Mouse (Mus musculus): ENCODE results near the gene Polm.

The Polm gene

GRCm38 (mm10) chr11:5837251-5838246, at the start of gene Polm:
TSS of gene Polm (minus strand) at chr11:5838016.
- DNase-seq (ENCODE audit: low spot score in 2 of 2) = peak; percentile 91 to 94

DNA sequence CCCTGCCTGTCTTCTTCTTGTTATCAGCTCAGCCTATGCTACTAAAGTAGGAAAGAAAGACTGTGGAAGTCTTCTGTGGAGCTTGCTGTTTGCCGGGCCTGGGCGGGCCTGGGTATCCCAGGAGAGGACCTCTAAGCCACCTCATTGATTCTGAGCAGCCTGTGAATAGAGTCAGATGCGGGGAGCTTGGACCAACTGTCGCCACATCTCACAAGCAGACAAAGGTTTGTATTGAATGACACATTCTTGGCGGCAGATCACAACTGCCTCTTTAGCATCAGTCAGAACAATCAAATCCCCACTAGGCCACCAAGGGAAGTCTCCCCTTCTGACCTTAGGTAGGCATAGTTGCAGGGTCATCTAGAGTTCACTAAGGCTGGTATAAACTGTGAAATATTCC, 49.4 kb upstream of the Polm start:
- DNase-seq (ENCODE audit: low spot score in 2 of 2) = no peak

- DNase-seq (ENCODE audit: low spot score in 2 of 2) = peak; percentile 50 to 64
These were observed 48.4 kb upstream of the Polm start for GRCm38 (mm10) chr11:5886187-5886586.

- DNase-seq (ENCODE audit: low spot score in 2 of 2) = no peak
These were observed 44.7 kb upstream of the Polm start for GRCm38 (mm10) chr11:5882518-5882917.

- peak in 1 of 2 experiments; percentile 35 for DNase-seq (ENCODE audit: low spot score in 2 of 2)
These were observed 42.1 kb upstream of the Polm start for GRCm38 (mm10) chr11:5879905-5880304.

GRCm38 (mm10) chr11:5878661-5879060, 40.8 kb upstream of the Polm start:
- DNase-seq (ENCODE audit: low spot score in 2 of 2) = no peak

DNA sequence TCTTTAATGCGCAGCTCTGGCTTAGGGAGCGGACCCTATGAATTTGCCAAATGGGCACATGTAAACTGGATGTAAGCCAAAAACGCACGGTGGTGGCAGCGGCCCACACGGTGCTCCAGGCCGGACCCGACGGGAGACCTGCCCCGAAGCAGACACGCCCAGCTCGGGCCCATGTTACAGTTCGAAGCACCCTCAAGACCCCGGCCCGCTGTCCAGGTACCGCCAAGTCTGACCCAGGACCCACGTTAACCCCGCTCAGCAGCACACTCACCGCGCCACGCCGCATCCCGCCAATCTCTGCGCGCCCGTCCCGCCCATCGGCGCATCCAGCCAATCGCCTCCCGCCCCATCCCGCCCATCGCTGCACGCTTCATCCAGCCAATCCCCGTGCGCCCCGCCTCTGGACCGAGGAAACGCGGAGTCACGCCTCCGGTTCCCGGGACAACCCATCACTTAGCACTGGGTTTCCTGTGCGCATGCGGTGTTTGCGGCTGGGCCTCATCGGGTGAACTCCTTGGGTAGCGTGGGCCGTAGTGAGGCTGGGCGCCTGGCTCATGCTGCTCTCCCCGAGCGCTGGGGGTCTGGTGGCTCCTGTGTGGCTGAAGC, 40.2 kb upstream of the Polm start, which contains the start of gene Pold2:
Gene Pold2 (minus strand): TSS at position 372 of the 606 bp plus-strand sequence.
- peak; percentile 94 to 98 for DNase-seq (ENCODE audit: low spot score in 2 of 2)

DNA sequence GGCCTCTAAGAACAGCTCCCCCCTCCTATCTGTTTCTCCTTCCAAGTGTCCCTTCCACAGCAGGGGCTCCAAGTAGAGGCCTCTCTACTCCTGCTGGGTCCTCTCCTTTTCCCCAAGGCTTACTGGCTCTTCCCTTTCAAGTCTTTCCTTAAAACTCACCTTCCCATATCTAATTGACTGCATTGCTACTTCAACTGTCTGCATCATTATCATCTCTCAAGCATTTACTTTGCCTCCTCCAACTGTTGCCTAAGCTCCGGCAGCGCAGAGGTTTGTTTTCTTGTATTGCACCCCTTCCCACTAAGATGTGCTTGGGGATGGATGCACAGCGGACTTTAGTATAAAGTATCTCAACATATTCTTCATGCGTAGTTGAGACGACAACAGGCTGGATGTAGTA, 39.6 kb upstream of the Polm start:
- no peak for DNase-seq (ENCODE audit: low spot score in 2 of 2)

DNA sequence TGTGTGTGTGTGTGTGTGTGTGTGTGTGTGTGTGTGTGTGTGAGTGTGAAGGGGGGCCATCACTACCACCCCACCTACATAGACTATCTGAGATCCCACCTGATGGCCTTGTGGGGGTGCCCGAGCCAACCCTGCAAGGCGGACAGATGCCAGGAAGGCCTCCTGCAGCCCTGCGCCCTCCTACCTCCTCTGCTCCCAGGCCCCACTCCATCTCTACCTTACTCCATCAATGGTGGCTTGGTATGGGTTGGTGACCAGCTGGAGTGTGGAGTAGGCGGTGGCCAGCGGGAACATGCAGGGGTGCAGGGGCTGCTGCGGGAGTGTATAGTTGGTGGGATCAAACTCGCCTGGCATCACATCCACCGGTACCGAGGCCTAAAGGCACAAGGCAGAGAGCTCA, 35.4 kb upstream of the Polm start:
- DNase-seq (ENCODE audit: low spot score in 2 of 2) = no peak

DNA sequence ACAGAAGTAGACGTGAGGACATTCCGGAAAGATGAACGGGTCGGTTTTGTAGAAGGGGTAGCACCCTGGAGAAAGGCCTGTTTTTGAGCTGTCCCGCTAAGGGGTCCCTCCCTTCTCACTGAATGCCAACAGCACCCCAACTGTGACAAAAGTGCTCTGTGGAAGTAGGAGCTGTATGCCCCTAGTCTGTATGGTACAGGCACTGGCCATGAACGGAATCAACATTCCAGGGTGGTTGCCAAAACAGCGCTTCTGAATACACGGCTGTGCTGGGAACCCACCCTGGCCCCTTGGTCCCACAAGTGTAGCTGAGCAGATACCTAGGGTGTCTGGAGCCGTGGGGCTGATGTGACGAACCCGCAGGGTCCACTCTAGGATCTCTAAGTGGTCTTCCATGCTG, 34.9 kb upstream of the Polm start:
- DNase-seq (ENCODE audit: low spot score in 2 of 2) = no peak

GRCm38 (mm10) chr11:5870069-5870468, 32.3 kb upstream of the Polm start:
- no peak for DNase-seq (ENCODE audit: low spot score in 2 of 2)

GRCm38 (mm10) chr11:5869331-5869730, 31.5 kb upstream of the Polm start:
- no peak for DNase-seq (ENCODE audit: low spot score in 2 of 2)

- no peak for DNase-seq (ENCODE audit: low spot score in 2 of 2)
These were observed 30.5 kb upstream of the Polm start for GRCm38 (mm10) chr11:5868324-5868723.

GRCm38 (mm10) chr11:5867196-5867595, 29.4 kb upstream of the Polm start:
- DNase-seq (ENCODE audit: low spot score in 2 of 2) = no peak

GRCm38 (mm10) chr11:5862394-5863105, 24.7 kb upstream of the Polm start:
- peak in 1 of 2 experiments; percentile 71 for DNase-seq (ENCODE audit: low spot score in 2 of 2)

DNA sequence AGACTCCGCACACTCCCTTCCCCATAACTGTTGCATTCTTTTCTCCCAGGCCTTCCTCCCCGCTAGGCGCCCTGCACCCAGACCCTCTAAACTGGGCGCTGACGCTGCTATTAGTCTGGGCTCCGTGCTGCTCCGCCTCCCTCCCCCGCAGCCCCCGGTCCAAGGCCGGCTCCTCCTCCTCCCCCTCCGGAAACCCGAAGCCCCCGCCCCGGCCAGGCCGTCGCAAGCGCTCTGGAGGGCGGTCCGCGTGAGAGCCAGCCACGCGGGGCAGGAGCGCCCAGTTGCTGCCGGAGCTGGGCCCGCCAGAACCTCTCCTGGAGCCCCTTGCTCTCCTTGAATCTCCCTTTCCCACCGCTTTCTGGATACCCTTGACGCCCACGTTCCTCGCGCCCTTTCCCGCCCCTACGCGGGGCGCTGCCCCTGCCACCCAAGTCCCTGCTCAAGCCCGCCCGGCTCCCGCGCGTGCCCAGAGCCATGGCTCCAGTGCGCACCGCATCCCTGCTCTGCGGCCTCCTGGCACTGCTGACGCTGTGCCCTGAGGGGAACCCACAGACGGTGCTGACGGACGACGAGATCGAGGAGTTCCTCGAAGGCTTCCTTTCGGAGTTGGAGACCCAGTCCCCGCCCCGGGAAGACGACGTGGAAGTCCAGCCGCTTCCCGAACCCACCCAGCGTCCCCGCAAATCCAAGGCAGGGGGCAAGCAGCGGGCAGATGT, 24.0 kb upstream of the Polm start, which contains the start of gene Aebp1:
Gene Aebp1 (plus strand): TSS at position 270 of the 716 bp plus-strand sequence.
- DNase-seq (ENCODE audit: low spot score in 2 of 2) = peak; percentile 31 to 66

DNA sequence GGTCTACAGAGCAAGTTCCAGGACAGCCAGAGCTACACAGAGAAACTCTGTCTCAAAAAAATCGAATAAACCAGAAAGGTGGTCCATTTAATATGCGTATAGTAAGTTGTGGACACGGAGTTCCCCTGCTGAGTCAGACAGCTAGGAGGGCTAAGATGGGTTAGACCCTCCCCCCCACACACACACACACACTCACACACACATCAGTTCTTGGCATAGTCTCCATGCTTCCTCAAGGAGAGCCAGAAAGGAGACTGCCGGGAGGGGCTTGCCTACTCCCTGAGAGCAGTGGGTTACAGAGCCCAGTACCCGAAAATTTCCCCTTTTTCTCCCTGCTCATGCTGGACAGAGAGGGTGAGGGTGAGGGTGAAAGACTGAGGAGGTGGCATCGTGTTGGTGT, 22.8 kb upstream of the Polm start:
- DNase-seq (ENCODE audit: low spot score in 2 of 2) = no peak

DNA sequence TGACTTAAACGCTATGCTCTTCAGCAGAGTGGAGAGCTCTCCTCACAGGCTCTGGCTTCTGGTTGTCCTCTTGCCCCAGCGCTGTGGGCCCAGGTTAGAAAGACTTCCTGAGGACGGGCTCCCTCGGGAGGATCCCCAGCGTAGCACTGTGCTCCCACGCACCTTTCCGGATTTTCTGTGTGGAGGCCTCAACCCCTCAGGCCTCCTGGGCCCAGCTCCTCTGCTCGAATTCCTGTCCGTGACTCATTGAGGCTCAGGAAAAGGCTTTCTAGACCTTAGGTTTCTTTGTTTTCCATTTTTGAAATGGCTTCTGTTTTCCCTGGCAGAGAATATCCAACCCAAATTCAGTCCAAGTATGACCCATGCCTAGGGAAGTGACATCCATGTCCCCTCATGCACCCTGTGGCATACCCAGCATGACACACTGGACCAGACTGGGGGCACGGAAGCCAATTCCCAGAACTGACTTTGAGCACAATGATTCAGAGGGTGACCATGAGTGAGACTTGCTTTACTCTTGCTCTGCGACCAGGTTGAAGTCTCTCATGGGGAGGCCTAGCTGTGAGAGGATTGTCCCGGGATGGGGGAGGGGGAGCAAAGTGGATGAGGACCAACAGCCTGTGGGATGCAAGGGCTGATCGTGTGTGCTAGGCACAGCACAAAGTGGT, 22.2 kb upstream of the Polm start:
- DNase-seq (ENCODE audit: low spot score in 2 of 2) = no peak

DNA sequence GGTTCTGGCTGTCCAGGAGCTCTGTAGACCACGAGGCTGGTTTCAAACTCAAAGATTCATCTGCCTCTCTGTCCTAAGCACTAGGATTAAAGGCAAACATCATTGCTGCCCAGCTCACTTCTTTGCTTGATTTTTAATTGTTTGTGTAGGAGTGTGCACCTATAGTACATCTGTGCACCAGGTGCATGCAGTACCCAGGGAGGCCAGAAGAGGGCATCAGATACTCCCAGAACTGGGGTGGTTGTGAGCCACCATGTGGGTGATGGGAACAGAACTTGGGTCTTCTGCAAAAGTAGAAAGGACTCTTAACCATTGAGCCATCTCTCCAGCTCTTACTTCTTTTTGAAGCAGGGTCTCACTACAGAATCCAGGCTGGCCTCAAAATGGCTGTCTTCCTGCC, 20.9 kb upstream of the Polm start:
- no peak for DNase-seq (ENCODE audit: low spot score in 2 of 2)

DNA sequence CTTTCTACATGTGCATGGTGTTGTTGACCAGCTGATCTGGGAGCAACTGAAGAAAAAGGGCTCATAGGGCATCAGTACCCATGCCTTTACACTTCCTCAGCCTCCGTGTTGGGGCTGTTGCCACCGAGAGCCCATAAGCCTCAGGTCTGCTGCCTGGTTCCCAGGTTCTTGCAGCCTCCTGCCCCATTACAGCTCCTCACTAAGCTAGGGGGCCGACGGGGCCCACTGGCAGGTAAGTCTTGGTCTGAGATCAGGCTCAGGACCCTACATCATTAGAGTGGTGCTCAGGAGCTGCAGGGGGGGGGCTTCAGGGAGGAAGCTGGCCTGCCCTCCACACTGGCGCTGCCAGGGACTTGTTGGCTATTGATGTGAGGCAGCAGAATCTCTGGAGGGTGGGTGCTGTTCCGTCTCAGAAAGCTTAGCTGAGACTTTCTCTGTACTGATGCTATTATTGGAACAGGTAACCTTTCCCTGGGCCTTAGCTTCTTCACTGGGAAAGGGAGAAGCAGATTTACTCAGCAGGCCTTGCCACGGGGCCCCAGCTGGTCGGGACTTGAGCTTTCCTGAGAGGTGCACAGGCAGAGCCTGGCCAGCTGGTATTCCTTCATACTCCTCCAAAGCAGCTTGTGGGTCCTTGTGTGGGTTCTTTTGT, 18.8 kb upstream of the Polm start:
- no peak for DNase-seq (ENCODE audit: low spot score in 2 of 2)

All from urinary bladder, postnatal 36 days (tissue).